Mouse (Mus musculus): ENCODE measurements around the gene C130074G19Rik. TPM values are rescaled to one million over a fixed set of nuclear protein-coding genes. Genes with fewer than 3 reads are reported as not detected.

C130074G19Rik gene
- total and polyA plus RNA-seq, 3 experiments, result not detected

- H3K4me1 ChIP-seq (ENCODE audit: control insufficient read depth in 1 of 2, insufficient read depth in 2 of 2, low read length in 2 of 2), result no peaks in the 10 kb centered on the region
- peak; percentile 57 for DNase-seq (ENCODE audit: low read depth, low spot score)
- no peak overlapping the region for H3K4me3 ChIP-seq (ENCODE audit: control insufficient read depth in 1 of 2, insufficient read depth in 1 of 2, low read depth in 2 of 2, low read length in 2 of 2)
- H3K36me3 ChIP-seq (ENCODE audit: control insufficient read depth in 1 of 2, insufficient read depth in 2 of 2, low read length in 2 of 2), result no peaks in the 10 kb centered on the region
- TF ChIP-seq CTCF (IDR thresholded peaks at IDR 0.05 in 2 of 3, conservative IDR thresholded peaks at IDR 0.05 in 1 of 3; ENCODE audit: control insufficient read depth in 1 of 3, insufficient read depth in 1 of 3, low read depth in 2 of 3, low read length in 3 of 3, poor library complexity in 1 of 3, severe bottlenecking in 1 of 3) (peak in 2 of 3 experiments; percentile 67 to 72; a peak in 4 of 6 replicates), TBP (IDR thresholded peaks at IDR 0.05; ENCODE audit: low read depth, low read length) (no peak), SIN3A (IDR thresholded peaks at IDR 0.05; ENCODE audit: low read length) (no peak), MAZ (IDR thresholded peaks at IDR 0.05; ENCODE audit: low read depth, low read length) (no peak), ZNF384 (IDR thresholded peaks at IDR 0.05; ENCODE audit: low read depth, low read length) (no peak), SMC3 (IDR thresholded peaks at IDR 0.05; ENCODE audit: low read depth, low read length) (peak; percentile 58), ZC3H11A (IDR thresholded peaks at IDR 0.05; ENCODE audit: low read depth, low read length) (peak; percentile 43), RAD21 (IDR thresholded peaks at IDR 0.05; ENCODE audit: low read depth, low read length) (peak; percentile 52)
- H3K9me3 ChIP-seq (replicated peaks; ENCODE audit: insufficient read depth, low read length), result no peaks in the 10 kb centered on the region
- H3K79me2 ChIP-seq (ENCODE audit: control insufficient read depth, insufficient read depth, low read length, poor library complexity), result no peaks in the 10 kb centered on the region
- H3K27me3 ChIP-seq (ENCODE audit: control insufficient read depth in 1 of 2, insufficient read depth in 2 of 2, low read length in 2 of 2), result peaks cover 4% of the 10 kb centered on the region in 2 experiments; a peak in 3 of 4 replicates
- no peak overlapping the region for H3K9ac ChIP-seq (ENCODE audit: control insufficient read depth, low read depth, low read length, poor library complexity, severe bottlenecking)
- no peak overlapping the region for H3K27ac ChIP-seq (ENCODE audit: control insufficient read depth, low read depth, low read length)
These were observed 35.3 kb upstream of the C130074G19Rik start for GRCm38 (mm10) chr1:184918227-184918888.

- H3K4me1 ChIP-seq (ENCODE audit: control insufficient read depth in 1 of 2, insufficient read depth in 2 of 2, low read length in 2 of 2), result no peaks in the 10 kb centered on the region
- TF ChIP-seq ZC3H11A (IDR thresholded peaks at IDR 0.05; ENCODE audit: low read depth, low read length), result no peak
- DNase-seq (ENCODE audit: low read depth, low spot score), result no peak
These were observed 29.3 kb upstream of the C130074G19Rik start for GRCm38 (mm10) chr1:184912336-184912735.

DNA sequence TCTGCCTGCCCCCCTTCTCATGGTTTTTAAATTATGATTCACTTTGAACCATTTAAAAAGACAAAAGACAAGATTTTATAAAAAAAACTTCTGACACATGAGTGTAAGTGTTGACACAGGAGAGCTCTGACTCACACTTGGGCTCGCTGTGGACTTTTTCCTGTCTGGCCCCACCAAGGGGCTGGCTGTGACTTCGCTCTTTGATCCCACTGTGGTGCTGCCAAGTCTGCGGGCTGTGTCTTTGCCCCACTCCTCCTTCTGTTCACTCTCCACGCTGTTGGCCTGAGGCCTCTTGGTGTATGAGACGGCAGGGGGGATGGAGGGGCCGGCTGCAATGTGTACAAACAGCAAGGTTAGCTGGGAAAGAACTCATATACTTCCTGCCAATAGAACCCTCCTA lies 28.8 kb upstream of the C130074G19Rik start:
- no peak overlapping the region for H3K9ac ChIP-seq (ENCODE audit: control insufficient read depth, low read depth, low read length, poor library complexity, severe bottlenecking)
- no peaks in the 10 kb centered on the region for H3K79me2 ChIP-seq (ENCODE audit: control insufficient read depth, insufficient read depth, low read length, poor library complexity)
- no peaks in the 10 kb centered on the region for H3K36me3 ChIP-seq (ENCODE audit: control insufficient read depth in 1 of 2, insufficient read depth in 2 of 2, low read length in 2 of 2)
- H3K4me1 ChIP-seq (ENCODE audit: control insufficient read depth in 1 of 2, insufficient read depth in 2 of 2, low read length in 2 of 2), result no peaks in the 10 kb centered on the region
- no peak overlapping the region for H3K27ac ChIP-seq (ENCODE audit: control insufficient read depth, low read depth, low read length)
- DNase-seq (ENCODE audit: low read depth, low spot score), result no peak
- H3K4me3 ChIP-seq (ENCODE audit: control insufficient read depth in 1 of 2, insufficient read depth in 1 of 2, low read depth in 2 of 2, low read length in 2 of 2), result no peak overlapping the region
- TF ChIP-seq POLR2AphosphoS2 (IDR thresholded peaks at IDR 0.05; ENCODE audit: low read length), result no peak
- TF ChIP-seq MAZ (IDR thresholded peaks at IDR 0.05; ENCODE audit: low read depth, low read length), result no peak
- TF ChIP-seq CHD1 (IDR thresholded peaks at IDR 0.05; ENCODE audit: low read depth, low read length), result no peak
- no peak for TF ChIP-seq MAX (IDR thresholded peaks at IDR 0.05; ENCODE audit: low read length)
- no peak for TF ChIP-seq SMC3 (IDR thresholded peaks at IDR 0.05; ENCODE audit: low read depth, low read length)
- no peak for TF ChIP-seq MEF2A (IDR thresholded peaks at IDR 0.05; ENCODE audit: extremely low read depth, insufficient replicate concordance, low read depth, low read length, poor library complexity, severe bottlenecking)
- no peak for TF ChIP-seq MXI1 (IDR thresholded peaks at IDR 0.05; ENCODE audit: low read depth, low read length)
- TF ChIP-seq ZNF384 (IDR thresholded peaks at IDR 0.05; ENCODE audit: low read depth, low read length), result no peak
- no peak for TF ChIP-seq SIN3A (IDR thresholded peaks at IDR 0.05; ENCODE audit: low read length)
- no peak for TF ChIP-seq E2F4 (IDR thresholded peaks at IDR 0.05; ENCODE audit: borderline replicate concordance, low read depth, low read length)
- TF ChIP-seq TBP (IDR thresholded peaks at IDR 0.05; ENCODE audit: low read depth, low read length), result no peak
- H3K9me3 ChIP-seq (replicated peaks; ENCODE audit: insufficient read depth, low read length), result no peaks in the 10 kb centered on the region
- H3K27me3 ChIP-seq (ENCODE audit: control insufficient read depth in 1 of 2, insufficient read depth in 2 of 2, low read length in 2 of 2), result peaks cover 4% of the 10 kb centered on the region in 2 experiments; a peak in 3 of 4 replicates

More at GRCm38 (mm10) chr1:184912336-184912735, 29.3 kb upstream of the C130074G19Rik start:
- Histone ChIP-seq H3K4me3 (ENCODE audit: control insufficient read depth in 1 of 2, insufficient read depth in 1 of 2, low read depth in 2 of 2, low read length in 2 of 2) (no peak overlapping the region), H3K9ac (ENCODE audit: control insufficient read depth, low read depth, low read length, poor library complexity, severe bottlenecking) (no peak overlapping the region), H3K27ac (ENCODE audit: control insufficient read depth, low read depth, low read length) (no peak overlapping the region), H3K36me3 (ENCODE audit: control insufficient read depth in 1 of 2, insufficient read depth in 2 of 2, low read length in 2 of 2) (no peaks in the 10 kb centered on the region), H3K27me3 (ENCODE audit: control insufficient read depth in 1 of 2, insufficient read depth in 2 of 2, low read length in 2 of 2) (peaks cover 4% of the 10 kb centered on the region in 2 experiments; a peak in 3 of 4 replicates), H3K79me2 (ENCODE audit: control insufficient read depth, insufficient read depth, low read length, poor library complexity) (no peaks in the 10 kb centered on the region), H3K9me3 (replicated peaks; ENCODE audit: insufficient read depth, low read length) (no peaks in the 10 kb centered on the region)

Data from MEL (cell line).